Mouse (Mus musculus): Measurements from ENCODE around the gene Gng8.

- TF ChIP-seq CTCF (IDR thresholded peaks at IDR 0.05; ENCODE audit: low read depth, low read length) (no peak), POLR2AphosphoS5 (IDR thresholded peaks at IDR 0.05; ENCODE audit: insufficient replicate concordance, low read depth, low read length) (no peak), GATA2 (IDR thresholded peaks at IDR 0.05; ENCODE audit: borderline replicate concordance, low read depth, low read length) (no peak), GATA1 (IDR thresholded peaks at IDR 0.05; ENCODE audit: borderline replicate concordance, low read length) (no peak)
Observed at GRCm38 (mm10) chr7:16890536-16890935, 1.1 kb upstream of the Gng8 start.

All from G1E (cell line).